Mouse (Mus musculus) embryonic fibroblast, embryonic 13.5 days (primary cell): ENCODE data around the gene Cnn1. TPM values are rescaled to one million over a fixed set of nuclear protein-coding genes. Genes with fewer than 3 reads are reported as not detected.

ENCODE experiments used
- H3K27ac ChIP-seq: 2 replicates; pipeline ENCODE4 v1.5.1; 2012; ENCODE audit warnings: low read length, control low read depth, inconsistent platforms; ENCODE audit not compliant: insufficient read depth
- H3K4me1 ChIP-seq: 2 replicates; pipeline ENCODE4 v1.6.1; 2011; ENCODE audit warnings: low read length; ENCODE audit not compliant: control insufficient read depth, insufficient read depth
- H3K4me3 ChIP-seq: 2 replicates; pipeline ENCODE4 v1.5.1; 2011; ENCODE audit warnings: mild to moderate bottlenecking, control low read depth, low read length; ENCODE audit not compliant: insufficient read depth
- CTCF ChIP-seq: IDR thresholded peaks from 2 replicates; pipeline ENCODE4 v1.5.1; 2011; ENCODE audit warnings: mild to moderate bottlenecking, control low read depth, low read length, moderate library complexity, borderline replicate concordance; ENCODE audit not compliant: insufficient read depth
- POLR2A ChIP-seq: IDR thresholded peaks from 2 replicates; pipeline ENCODE4 v1.6.1; 2011; ENCODE audit warnings: low read depth, mild to moderate bottlenecking, control low read depth, low read length, moderate library complexity
- polyA plus RNA-seq: library from polyadenylated mRNA; stranded (reverse); fragments of >200 nt; gene quantifications from 2 replicates; pipeline ENCODE4 v1.2.4, GENCODE M21; 2011; ENCODE audit warnings: low read depth; ENCODE audit not compliant: missing spikeins, insufficient read length

Cnn1 gene
- polyA plus RNA-seq, 1 experiment, result 203 TPM

DNA sequence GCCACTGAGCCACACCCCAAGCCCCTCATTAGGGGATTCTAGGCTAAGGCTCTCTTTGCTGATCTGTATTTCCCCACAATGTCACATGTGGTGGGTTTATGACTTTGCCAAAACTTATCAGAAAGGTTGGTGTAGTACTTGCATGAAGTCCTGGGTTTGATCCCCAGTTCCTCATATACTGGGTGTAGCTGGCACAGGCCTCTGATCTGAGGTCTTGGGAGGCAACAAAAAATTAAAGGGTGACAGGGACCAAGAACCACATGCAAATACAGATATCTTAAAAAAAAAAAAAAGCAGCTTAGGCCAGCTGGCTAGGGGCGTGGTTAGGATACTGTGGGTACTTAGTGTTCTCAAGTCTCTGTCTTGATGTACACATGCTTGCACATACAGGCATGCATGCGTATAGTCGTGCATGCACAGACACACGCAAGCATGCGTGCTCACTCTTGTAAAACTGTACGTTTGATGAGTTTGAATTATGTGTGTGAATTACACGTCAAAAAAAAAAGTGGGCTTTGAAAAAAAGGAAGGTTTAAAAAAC is 24.1 kb downstream of the Cnn1 start:
- TF ChIP-seq POLR2A (no peak), CTCF (no peak)
- Histone ChIP-seq H3K27ac (no peak overlapping the region), H3K4me1 (no peaks in the 10 kb centered on the region), H3K4me3 (no peak overlapping the region)

DNA sequence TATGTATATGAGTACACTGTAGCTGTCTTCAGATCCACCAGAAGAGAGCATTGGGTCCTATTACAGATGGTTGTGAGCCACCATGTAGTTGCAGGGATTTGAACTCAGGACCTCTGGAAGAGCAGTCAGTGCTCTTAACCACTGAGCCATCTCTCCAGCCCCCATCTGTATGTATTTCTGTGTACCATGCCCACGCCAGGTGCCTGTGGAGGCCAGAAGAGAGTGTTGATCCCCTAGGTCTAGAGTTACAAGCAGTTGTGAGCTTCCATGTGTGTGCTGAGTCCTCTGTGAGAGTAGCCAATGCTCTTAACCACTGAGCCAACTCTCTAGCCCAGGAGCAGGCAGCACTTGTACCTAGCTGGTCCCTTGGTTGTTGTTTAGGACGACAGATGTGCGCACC is 25.2 kb downstream of the Cnn1 start:
- no peaks in the 10 kb centered on the region for H3K4me1 ChIP-seq
- H3K4me3 ChIP-seq, result no peak overlapping the region
- TF ChIP-seq POLR2A, result no peak
- no peak for TF ChIP-seq CTCF
- no peak overlapping the region for H3K27ac ChIP-seq

DNA sequence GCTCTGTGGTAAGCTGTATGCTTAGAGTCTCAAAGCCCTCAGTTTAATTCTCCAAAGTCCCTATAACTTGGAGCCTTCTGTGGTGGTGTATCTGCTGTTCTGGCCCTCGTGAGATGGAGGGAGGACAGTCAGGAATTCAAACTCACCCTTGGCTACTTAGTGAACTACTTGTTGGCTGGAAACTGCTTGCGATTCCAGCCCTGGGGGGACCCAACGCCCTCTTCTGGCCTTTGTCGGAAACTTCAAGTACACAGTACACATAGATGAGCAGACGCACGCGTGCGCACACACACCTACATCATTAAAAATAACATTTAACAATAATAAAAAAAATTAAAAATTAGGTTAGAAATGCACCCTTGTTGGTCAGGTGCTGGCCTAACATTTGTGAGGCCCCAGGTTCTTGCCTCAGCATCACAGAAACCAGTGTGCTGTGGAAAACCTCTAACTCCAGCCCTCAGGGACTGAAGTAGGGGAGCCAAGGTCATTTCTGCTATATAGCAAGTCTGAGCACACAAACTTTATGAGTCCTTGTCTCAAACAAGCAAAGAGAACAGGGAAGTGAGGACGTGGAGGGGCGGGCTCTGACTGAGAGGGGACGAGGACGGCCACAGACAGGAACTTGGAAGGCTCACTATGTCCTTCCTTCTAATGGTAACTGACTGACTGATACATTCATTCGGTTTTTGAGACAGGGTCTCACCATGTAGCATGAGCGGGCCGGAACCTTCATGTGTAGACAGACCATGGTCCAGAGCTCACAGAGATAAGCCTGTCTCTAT is 26.4 kb downstream of the Cnn1 start:
- no peak overlapping the region for H3K27ac ChIP-seq
- no peak overlapping the region for H3K4me3 ChIP-seq
- TF ChIP-seq POLR2A, result no peak
- TF ChIP-seq CTCF, result no peak
- no peaks in the 10 kb centered on the region for H3K4me1 ChIP-seq

DNA sequence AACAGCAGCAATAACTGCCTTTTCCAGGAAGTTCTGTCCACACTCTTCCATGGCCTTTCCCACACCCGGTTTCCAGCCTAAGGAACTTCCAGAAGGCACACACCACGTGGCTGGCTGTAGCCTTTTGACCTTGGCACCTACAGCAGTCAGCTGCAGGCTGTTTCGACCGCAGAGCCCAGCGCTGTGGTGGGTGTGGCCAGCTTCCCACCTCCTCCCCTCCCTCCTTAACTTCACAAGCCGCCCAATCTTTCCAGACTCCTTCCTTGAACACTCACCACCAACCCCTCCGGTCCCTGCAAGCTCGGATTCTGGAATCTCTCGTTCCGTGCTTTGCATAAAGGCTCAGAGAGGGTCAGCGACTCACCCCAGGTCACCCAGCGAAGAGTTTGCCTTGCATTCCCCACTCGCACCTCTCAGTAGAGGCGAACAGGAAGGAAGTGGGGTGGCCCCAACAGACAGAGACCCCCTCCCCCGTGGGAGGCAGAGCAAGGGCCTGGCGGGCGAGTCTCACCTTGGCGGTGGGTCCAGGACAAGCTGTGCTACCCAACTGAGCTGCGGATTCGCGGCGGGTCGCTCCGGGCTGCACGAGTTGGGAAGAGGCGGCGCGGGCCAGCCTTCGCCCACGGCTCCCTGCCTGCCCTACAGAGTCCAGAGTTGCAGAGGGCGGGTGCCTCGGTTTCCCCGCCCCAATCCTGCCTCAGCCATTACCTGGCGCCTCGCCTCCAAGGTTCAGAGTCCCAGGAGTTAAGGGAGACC is 32.4 kb downstream of the Cnn1 start:
- Histone ChIP-seq H3K4me1 (no peaks in the 10 kb centered on the region), H3K27ac (no peak overlapping the region), H3K4me3 (no peak overlapping the region)
- no peak for TF ChIP-seq POLR2A
- TF ChIP-seq CTCF, result no peak

DNA sequence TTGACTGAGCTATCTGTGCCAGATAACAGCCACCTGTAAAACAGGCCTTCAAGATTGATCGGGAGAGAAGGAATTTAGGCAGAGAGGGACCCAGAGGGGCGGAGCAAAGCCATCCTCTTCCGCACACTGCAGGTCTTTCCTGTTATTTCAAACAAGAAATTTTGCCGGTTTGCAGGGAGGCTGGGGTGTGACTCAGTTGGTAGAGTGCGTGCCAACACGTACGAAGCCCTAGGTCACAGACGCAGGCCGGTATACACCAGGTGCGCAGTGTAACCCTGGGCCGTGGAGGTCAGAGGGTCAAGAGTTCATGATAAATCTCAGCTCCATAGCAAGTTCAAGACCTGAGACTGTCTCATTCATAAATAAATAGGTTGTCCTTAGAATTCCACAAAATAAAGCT is 33.2 kb downstream of the Cnn1 start:
- H3K27ac ChIP-seq, result no peak overlapping the region
- H3K4me1 ChIP-seq, result no peaks in the 10 kb centered on the region
- H3K4me3 ChIP-seq, result no peak overlapping the region
- TF ChIP-seq POLR2A, result no peak
- TF ChIP-seq CTCF, result no peak

DNA sequence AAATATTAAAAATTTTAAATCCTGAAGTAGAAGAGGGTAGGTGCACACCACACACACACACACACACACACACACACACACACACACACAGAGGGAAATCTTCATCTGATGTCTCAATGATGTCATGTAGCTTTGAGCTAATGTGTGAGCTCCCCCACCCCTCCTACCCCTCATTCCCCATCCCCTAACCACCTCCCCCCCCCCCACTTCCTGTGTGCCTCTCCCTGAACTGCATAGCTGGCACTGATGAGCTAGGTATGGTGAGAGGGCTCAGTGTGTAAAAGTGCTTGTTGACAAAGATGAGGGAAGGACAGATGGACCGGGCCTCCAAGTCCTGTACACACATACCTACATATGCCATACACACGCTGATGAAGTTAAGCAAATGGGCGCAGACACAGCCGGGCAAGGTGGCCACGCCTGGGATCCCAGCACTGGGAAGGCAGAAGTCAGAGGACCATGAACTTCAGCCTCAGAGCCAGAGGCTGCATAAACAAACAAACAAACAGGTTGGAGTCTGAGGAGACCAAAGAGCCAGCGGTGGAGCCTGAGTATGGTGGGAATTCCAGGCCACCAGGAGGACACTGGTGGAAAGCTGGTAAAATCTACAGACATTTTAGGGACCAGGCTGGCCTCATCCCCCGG is 35.4 kb downstream of the Cnn1 start:
- Histone ChIP-seq H3K4me1 (no peaks in the 10 kb centered on the region), H3K4me3 (no peak overlapping the region)
- TF ChIP-seq POLR2A (no peak), CTCF (no peak)

DNA sequence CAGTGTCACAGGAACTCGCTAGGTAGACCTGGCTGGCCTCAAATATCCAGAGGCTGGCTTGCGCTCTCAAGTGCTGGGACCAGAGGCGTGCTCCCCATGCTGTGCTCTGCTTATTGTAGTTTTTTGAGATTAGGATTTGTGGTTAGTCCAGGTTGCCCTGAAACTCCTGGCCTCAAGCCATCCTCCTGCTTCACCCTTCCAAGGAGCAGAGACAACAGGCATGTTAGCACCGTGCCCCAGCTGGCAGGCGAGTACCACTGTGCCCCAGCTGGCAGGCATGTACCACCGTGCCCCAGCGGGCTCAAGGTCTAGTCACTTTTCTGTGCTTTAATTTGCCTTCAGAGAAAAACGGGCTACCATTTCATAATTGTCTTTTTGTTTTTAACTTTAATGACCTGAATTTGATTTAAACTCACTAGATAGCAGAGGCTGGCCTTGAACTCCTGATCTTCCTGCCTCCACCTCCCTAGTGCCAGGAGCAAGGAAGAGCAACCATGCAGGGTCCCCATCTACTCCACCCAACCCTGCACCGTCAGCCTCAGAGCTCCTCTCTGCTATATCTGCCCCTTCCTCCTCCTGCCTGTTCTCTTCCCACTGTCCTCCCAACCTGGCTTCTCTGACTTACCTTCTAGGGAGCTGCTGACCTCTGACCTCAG is 36.1 kb downstream of the Cnn1 start:
- Histone ChIP-seq H3K4me3 (no peak overlapping the region), H3K27ac (no peak overlapping the region), H3K4me1 (no peaks in the 10 kb centered on the region)
- TF ChIP-seq POLR2A, result no peak
- no peak for TF ChIP-seq CTCF

More for the DNA sequence above, 35.4 kb downstream of the Cnn1 start:
- no peak overlapping the region for H3K27ac ChIP-seq

DNA sequence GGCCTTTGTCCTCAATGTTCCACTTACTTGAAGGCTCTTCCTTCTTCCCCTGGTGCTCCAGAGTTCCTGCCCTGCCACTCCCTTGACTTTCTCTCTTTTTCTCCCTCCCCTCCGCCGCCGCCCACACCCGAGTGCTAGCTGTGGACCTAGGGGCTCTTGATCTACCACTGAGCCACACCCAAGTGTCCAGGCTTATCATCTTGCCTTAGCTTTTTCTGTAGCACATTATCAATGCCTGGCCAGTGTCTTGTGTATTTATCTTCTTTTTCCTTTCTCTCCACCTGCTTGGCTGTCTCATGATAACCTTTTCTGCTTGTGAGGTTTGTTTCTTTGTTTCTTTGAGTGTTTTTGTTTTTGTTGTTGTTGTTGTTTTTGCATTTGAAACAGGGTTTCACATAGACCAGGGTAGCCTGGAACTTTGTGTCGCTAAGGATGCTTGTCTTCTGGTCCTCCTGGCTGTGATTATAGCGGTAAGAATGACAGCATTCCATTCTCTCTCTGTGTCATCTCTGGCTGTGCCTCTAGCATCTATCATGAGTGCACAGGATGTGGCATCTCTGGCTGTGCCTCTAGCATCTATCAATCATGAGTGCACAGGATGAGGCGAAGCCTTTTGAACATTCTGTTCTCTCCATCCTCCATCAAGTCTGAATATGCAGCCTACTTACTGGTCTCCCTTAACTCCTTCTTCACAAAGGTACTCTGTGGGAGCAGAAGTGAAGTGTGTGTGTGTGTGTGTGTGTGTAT is 36.8 kb downstream of the Cnn1 start, which contains the start of gene Acp5:
TSS of gene Acp5 (minus strand) at position 68 of the 747 bp plus-strand sequence.
- no peaks in the 10 kb centered on the region for H3K4me1 ChIP-seq
- TF ChIP-seq POLR2A (no peak), CTCF (no peak)
- no peak within 1 kb of the TSS for H3K27ac ChIP-seq
- no peak within 1 kb of the TSS for H3K4me3 ChIP-seq
